Mouse (Mus musculus) cortical plate, adult 2 months (tissue): ENCODE results near the gene Vdr. TPM values are rescaled to one million over a fixed set of nuclear protein-coding genes. Genes with fewer than 3 reads are reported as not detected.

Experiments
- H3K27ac ChIP-seq: fragments of 200-500 bp; 2 replicates; pipeline ENCODE4 v1.5.1; 2012; ENCODE audit warnings: low read length, control low read depth, inconsistent platforms; ENCODE audit not compliant: insufficient read depth
- H3K4me1 ChIP-seq: fragments of 200-500 bp; 2 replicates; pipeline ENCODE4 v1.6.1; 2011; ENCODE audit warnings: low read length; ENCODE audit not compliant: control insufficient read depth, insufficient read depth
- H3K4me3 ChIP-seq: fragments of 200-500 bp; 2 replicates; pipeline ENCODE4 v1.5.1; 2011; ENCODE audit warnings: mild to moderate bottlenecking, low read length, control low read depth; ENCODE audit not compliant: insufficient read depth
- CTCF ChIP-seq: fragments of 200-500 bp; IDR thresholded peaks from 2 replicates; pipeline ENCODE4 v1.5.1; 2011; ENCODE audit warnings: mild to moderate bottlenecking, control low read depth, low read length; ENCODE audit not compliant: insufficient read depth; ENCODE audit errors: extremely low read depth
- POLR2A ChIP-seq: fragments of 200-500 bp; IDR thresholded peaks from 2 replicates; pipeline ENCODE4 v1.6.1; 2011; ENCODE audit warnings: mild to moderate bottlenecking, low read length, control low read depth; ENCODE audit not compliant: insufficient read depth; ENCODE audit errors: extremely low read depth
- polyA plus RNA-seq: library from polyadenylated mRNA; depleted of rRNA; stranded (reverse); fragments of >200 nt; gene quantifications from 2 replicates; pipeline ENCODE4 v1.2.3, GENCODE M21; 2012

Vdr gene
- polyA plus RNA-seq, 1 experiment, result 0.17 TPM

- Histone ChIP-seq H3K4me3 (no peak overlapping the region; the same call in 1 of the 2 replicates), H3K4me1 (peaks cover 16% of the 10 kb centered on the region), H3K27ac (peak overlapping the region; percentile 47; the same call in 1 of the 2 replicates)
- TF ChIP-seq POLR2A, result no peak
- TF ChIP-seq CTCF, result no peak
Measured at GRCm38 (mm10) chr15:97828221-97828842, 82.1 kb downstream of the Vdr start.

GRCm38 (mm10) chr15:97827401-97827800 lies 83.0 kb downstream of the Vdr start:
- H3K4me1 ChIP-seq, result peaks cover 22% of the 10 kb centered on the region
- TF ChIP-seq POLR2A, result no peak
- no peak for TF ChIP-seq CTCF
- H3K27ac ChIP-seq, result no peak overlapping the region
- no peak overlapping the region for H3K4me3 ChIP-seq

- no peak overlapping the region for H3K27ac ChIP-seq
- H3K4me3 ChIP-seq, result no peak overlapping the region
- TF ChIP-seq POLR2A, result no peak
- TF ChIP-seq CTCF, result no peak
- peaks cover 22% of the 10 kb centered on the region for H3K4me1 ChIP-seq
Measured at GRCm38 (mm10) chr15:97826588-97827261, 83.7 kb downstream of the Vdr start.

- Histone ChIP-seq H3K4me3 (no peak overlapping the region), H3K27ac (no peak overlapping the region), H3K4me1 (peaks cover 25% of the 10 kb centered on the region)
- TF ChIP-seq CTCF, result no peak
- no peak for TF ChIP-seq POLR2A
Measured at GRCm38 (mm10) chr15:97825941-97826587, 84.4 kb downstream of the Vdr start.

- TF ChIP-seq CTCF, result peak; percentile 25; the same call in 1 of the 2 replicates
- no peak for TF ChIP-seq POLR2A
- no peak overlapping the region for H3K4me3 ChIP-seq
- peak overlapping the region; percentile 54 for H3K27ac ChIP-seq
- H3K4me1 ChIP-seq, result peaks cover 25% of the 10 kb centered on the region
Measured at GRCm38 (mm10) chr15:97825071-97825940, 85.1 kb downstream of the Vdr start.

- Histone ChIP-seq H3K4me1 (peaks cover 23% of the 10 kb centered on the region), H3K4me3 (no peak overlapping the region), H3K27ac (peak overlapping the region; percentile 36; the same call in 1 of the 2 replicates)
- no peak for TF ChIP-seq CTCF
- TF ChIP-seq POLR2A, result no peak
Measured at GRCm38 (mm10) chr15:97824042-97824441, 86.4 kb downstream of the Vdr start.

GRCm38 (mm10) chr15:97823479-97823878 lies 87.0 kb downstream of the Vdr start:
- TF ChIP-seq POLR2A, result no peak
- no peak for TF ChIP-seq CTCF
- Histone ChIP-seq H3K4me3 (no peak overlapping the region), H3K4me1 (peaks cover 20% of the 10 kb centered on the region), H3K27ac (peak overlapping the region; percentile 36)

- Histone ChIP-seq H3K27ac (no peak overlapping the region; the same call in 1 of the 2 replicates), H3K4me3 (no peak overlapping the region), H3K4me1 (peaks cover 16% of the 10 kb centered on the region)
- no peak for TF ChIP-seq CTCF
- TF ChIP-seq POLR2A, result no peak
Measured at GRCm38 (mm10) chr15:97822545-97823228, 87.7 kb downstream of the Vdr start.

- H3K27ac ChIP-seq, result no peak overlapping the region
- H3K4me3 ChIP-seq, result no peak overlapping the region
- peaks cover 16% of the 10 kb centered on the region for H3K4me1 ChIP-seq
- TF ChIP-seq POLR2A (no peak), CTCF (no peak)
Measured at GRCm38 (mm10) chr15:97821983-97822363, 88.5 kb downstream of the Vdr start.
